Mouse (Mus musculus) spleen, postnatal 4 days (tissue): ENCODE data around the gene Gpr19.

Experiments
- DNase-seq, 2 experiments: peaks; one replicate each; pipeline ENCODE4 v3.0.0; 2022; ENCODE audit warnings: low spot score in 2 of 2

Gene Gpr19

GRCm38 (mm10) chr6:134849985-134850384 is 48.4 kb downstream of the Gpr19 start:
- no peak for DNase-seq

GRCm38 (mm10) chr6:134849461-134849860 is 48.9 kb downstream of the Gpr19 start:
- no peak for DNase-seq

GRCm38 (mm10) chr6:134848197-134848890 is 50.0 kb downstream of the Gpr19 start:
- peak in 1 of 2 experiments; percentile 30 for DNase-seq

GRCm38 (mm10) chr6:134847550-134847949 is 50.8 kb downstream of the Gpr19 start:
- DNase-seq = no peak

GRCm38 (mm10) chr6:134846308-134846707 is 52.1 kb downstream of the Gpr19 start:
- DNase-seq = no peak

GRCm38 (mm10) chr6:134845726-134846125 is 52.7 kb downstream of the Gpr19 start:
- no peak for DNase-seq

GRCm38 (mm10) chr6:134840346-134840745 is 58.0 kb downstream of the Gpr19 start:
- no peak for DNase-seq

- no peak for DNase-seq
Measured at GRCm38 (mm10) chr6:134838111-134838510, 60.3 kb downstream of the Gpr19 start.

GRCm38 (mm10) chr6:134834585-134835251 is 63.7 kb downstream of the Gpr19 start:
- no peak for DNase-seq

- no peak for DNase-seq
Measured at GRCm38 (mm10) chr6:134830776-134831175, 67.6 kb downstream of the Gpr19 start.

- DNase-seq = peak; percentile 99 to 100
Measured at GRCm38 (mm10) chr6:134829786-134830700, 68.3 kb downstream of the Gpr19 start, which contains the start of gene Crebl2. Crebl2 (plus strand) TSS chr6:134830154.

GRCm38 (mm10) chr6:134822844-134823243 is 75.5 kb downstream of the Gpr19 start:
- DNase-seq = peak; percentile 25 to 74

GRCm38 (mm10) chr6:134820411-134820810 is 78.0 kb downstream of the Gpr19 start:
- no peak for DNase-seq

- no peak for DNase-seq
Measured at GRCm38 (mm10) chr6:134819741-134820140, 78.6 kb downstream of the Gpr19 start.
